Mouse (Mus musculus): ENCODE measurements around the gene Gprc5b. TPM values are rescaled to one million over a fixed set of nuclear protein-coding genes. Genes with fewer than 3 reads are reported as not detected.

The Gprc5b gene
- total RNA-seq, 2 experiments from 2014 or later: 13.9 to 15.7 TPM

- DNase-seq (ENCODE audit: low spot score): no peak
- intact Hi-C loops (cut with DNase I): loop anchor here (5.0 to 10.0 kb wide), 3 partner anchors 60 to 397 kb away; partner anchors contain the start of gene Tmc5
Observed at GRCm38 (mm10) chr7:118992080-118992560, 2.9 kb downstream of the Gprc5b start.

GRCm38 (mm10) chr7:118991341-118991884 lies 3.6 kb downstream of the Gprc5b start:
- intact Hi-C loops (cut with DNase I): loop anchor here (5.0 to 10.0 kb wide), 3 partner anchors 59 to 397 kb away; partner anchors contain the start of gene Tmc5
- DNase-seq (ENCODE audit: low spot score): no peak

DNA sequence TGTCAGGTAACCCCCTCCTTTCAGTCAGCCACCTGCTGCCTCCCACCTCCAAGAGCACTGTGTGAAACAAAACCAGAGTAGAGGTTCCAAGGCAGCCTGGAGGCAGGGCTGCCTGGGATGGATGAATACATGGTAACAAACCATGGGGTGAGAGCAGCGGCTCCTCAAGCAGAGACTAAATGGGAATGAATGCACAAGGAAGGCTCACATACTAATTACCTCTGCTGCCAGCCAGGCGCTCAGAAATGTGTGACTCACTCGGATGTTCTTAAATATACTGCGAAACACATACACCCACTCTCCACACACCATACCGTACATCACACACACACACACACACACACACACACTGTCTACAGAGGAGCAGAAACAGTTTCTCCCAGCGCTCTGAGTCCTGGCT lies 4.7 kb downstream of the Gprc5b start:
- DNase-seq (ENCODE audit: low spot score): no peak
- intact Hi-C loops (cut with DNase I): loop anchor here (5.0 to 10.0 kb wide), 3 partner anchors 58 to 395 kb away; partner anchors contain the start of gene Tmc5

- intact Hi-C loops (cut with DNase I): no loop called here
- DNase-seq (ENCODE audit: low spot score): no peak
Observed at GRCm38 (mm10) chr7:118989275-118989856, 5.6 kb downstream of the Gprc5b start.

DNA sequence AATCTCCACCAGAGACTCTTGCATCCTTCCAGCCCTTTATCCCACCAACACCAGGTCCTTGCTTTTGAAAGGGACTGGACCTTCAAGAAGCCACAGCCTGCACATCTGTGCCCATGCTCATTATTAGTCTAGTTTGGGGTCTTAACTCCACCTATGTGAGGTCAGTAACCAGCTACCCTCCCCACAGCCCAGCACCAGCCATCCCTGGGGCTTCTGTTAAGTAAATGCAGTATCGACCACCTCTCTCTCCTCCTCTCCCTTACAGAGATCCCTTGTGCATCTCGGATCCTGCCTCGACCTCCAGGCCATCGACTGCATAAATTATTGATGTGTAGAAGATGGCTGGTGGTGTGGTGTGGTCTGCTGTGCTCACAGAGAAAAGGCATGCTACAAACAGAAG lies 8.6 kb downstream of the Gprc5b start:
- intact Hi-C loops (cut with DNase I): no loop called here
- DNase-seq (ENCODE audit: low spot score): no peak

GRCm38 (mm10) chr7:118985786-118986185 lies 9.2 kb downstream of the Gprc5b start:
- intact Hi-C loops (cut with DNase I): no loop called here
- DNase-seq (ENCODE audit: low spot score): no peak

DNA sequence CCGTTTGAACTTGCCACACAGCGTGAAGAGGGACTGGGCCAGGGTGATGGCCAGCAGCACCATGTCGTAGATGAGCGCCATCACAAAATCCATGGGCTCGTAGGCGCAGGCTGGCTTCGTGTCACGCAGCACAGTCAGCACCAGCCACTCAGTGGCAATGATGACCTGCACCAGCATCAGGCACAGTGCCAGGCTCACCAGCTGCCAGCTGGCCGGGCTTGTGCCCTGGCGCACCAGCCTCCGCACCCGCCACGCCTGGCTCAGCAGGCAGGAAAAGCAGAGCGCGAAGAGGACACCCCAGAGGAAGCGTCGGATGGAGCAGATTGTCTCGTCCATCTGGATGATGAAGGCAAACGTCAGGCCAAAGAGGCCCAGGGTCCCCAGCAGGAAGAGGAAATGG lies 11.1 kb downstream of the Gprc5b start:
- no peak for DNase-seq (ENCODE audit: low spot score)
- intact Hi-C loops (cut with DNase I): no loop called here

GRCm38 (mm10) chr7:118982586-118982985 lies 12.4 kb downstream of the Gprc5b start:
- intact Hi-C loops (cut with DNase I): no loop called here
- DNase-seq (ENCODE audit: low spot score): no peak

DNA sequence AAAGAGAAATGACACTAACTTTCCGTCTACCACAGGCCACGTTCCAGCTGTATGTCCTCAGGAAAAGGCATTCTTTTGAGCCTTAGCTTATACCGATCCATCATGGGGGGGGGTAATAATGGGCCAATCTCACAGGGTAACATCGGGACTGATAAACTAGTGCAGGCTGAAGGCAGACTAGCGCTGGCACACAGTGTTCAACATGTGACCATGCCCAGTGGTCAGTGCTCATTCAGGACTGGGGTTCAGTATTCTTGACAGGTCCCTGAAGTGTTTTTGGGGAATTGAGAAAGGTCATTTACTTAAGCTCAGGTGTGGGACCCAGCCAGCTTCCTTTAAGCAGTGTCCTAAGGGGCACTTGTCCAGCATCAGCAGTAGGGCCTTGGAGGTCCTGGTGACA lies 13.2 kb downstream of the Gprc5b start:
- DNase-seq (ENCODE audit: low spot score): no peak
- intact Hi-C loops (cut with DNase I): no loop called here

- no peak for DNase-seq (ENCODE audit: low spot score)
- intact Hi-C loops (cut with DNase I): no loop called here
Observed at GRCm38 (mm10) chr7:118981346-118981745, 13.7 kb downstream of the Gprc5b start.

DNA sequence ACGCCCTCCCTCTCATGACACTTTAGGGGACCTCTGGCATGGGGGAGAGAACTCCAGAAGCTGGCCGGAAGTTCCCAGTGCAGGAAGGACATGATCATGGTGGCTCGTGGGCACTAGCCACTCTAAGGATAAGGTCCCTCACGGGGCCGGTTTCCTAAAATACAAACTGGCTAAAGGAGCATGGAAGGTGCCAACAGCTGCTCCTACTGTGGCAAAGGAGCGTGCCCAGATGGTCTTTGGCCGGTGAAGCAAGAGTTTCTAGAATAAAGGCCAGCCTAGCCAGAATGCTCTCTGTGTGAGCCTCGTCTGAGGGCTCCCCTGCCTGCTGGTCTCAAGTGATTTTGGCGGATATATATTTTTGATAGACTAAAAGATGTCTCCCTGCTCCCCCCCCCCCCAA lies 15.3 kb downstream of the Gprc5b start:
- no peak for DNase-seq (ENCODE audit: low spot score)

GRCm38 (mm10) chr7:118979121-118979520 lies 15.9 kb downstream of the Gprc5b start:
- intact Hi-C loops (cut with DNase I): no loop called here
- DNase-seq (ENCODE audit: low spot score): no peak

More for the DNA sequence above, 15.3 kb downstream of the Gprc5b start:
- intact Hi-C loops (cut with DNase I): no loop called here

- no peak for DNase-seq (ENCODE audit: low spot score)
- intact Hi-C loops (cut with DNase I): no loop called here
Observed at GRCm38 (mm10) chr7:118977167-118977543, 17.9 kb downstream of the Gprc5b start.

GRCm38 (mm10) chr7:118976414-118977166 lies 18.4 kb downstream of the Gprc5b start:
- peak; percentile 56 for DNase-seq (ENCODE audit: low spot score)
- intact Hi-C loops (cut with DNase I): no loop called here

GRCm38 (mm10) chr7:118975837-118976236 lies 19.2 kb downstream of the Gprc5b start:
- intact Hi-C loops (cut with DNase I): no loop called here
- DNase-seq (ENCODE audit: low spot score): no peak

- intact Hi-C loops (cut with DNase I): no loop called here
- no peak for DNase-seq (ENCODE audit: low spot score)
Observed at GRCm38 (mm10) chr7:118973377-118973776, 21.6 kb downstream of the Gprc5b start.

GRCm38 (mm10) chr7:118972306-118972705 lies 22.7 kb downstream of the Gprc5b start:
- DNase-seq (ENCODE audit: low spot score): no peak
- intact Hi-C loops (cut with DNase I): no loop called here

- DNase-seq (ENCODE audit: low spot score): no peak
- intact Hi-C loops (cut with DNase I): no loop called here
Observed at GRCm38 (mm10) chr7:118971499-118971898, 23.5 kb downstream of the Gprc5b start.

DNA sequence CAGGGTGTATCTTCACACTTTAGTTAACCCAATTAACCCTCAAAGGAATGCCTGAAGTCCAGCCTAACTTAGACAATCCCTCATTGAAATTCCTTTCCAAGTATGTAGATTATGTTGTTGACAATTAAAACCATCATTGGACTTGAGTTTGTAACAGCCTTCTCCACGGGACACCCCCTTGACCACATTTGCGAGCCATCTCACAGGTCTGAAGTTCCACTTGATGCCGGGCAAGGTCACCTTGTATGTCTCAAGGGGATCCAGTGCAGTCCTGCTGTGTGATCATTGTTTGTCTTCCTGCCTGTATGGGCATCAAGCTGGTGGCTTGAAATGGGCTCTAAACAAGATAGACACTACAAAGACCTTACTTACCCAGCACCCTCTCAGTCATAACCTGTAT lies 26.1 kb downstream of the Gprc5b start:
- DNase-seq (ENCODE audit: low spot score): no peak
- intact Hi-C loops (cut with DNase I): no loop called here

- intact Hi-C loops (cut with DNase I): no loop called here
- no peak for DNase-seq (ENCODE audit: low spot score)
Observed at GRCm38 (mm10) chr7:118965198-118965597, 29.8 kb downstream of the Gprc5b start.

DNA sequence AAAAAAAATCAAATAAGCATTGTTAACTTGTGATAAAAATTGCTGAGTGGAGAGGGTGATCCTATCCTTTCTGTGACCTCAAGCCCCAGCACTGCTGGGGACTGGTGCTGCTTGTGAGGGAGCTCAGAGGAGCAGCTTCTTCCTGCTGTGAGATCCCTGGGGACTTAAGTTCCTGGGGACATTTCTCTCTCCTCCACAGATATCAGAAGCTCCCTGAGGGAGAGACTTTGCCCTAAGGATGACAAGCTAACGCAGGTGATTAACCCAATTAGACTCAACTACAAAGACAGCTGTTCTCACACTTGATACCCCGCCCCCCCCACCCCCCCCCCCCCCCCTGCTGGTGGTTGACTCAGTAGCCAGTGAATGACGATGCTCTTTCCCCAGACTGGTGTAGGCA lies 30.2 kb downstream of the Gprc5b start:
- intact Hi-C loops (cut with DNase I): no loop called here
- no peak for DNase-seq (ENCODE audit: low spot score)

All from heart, postnatal 25 days (tissue).